Mouse (Mus musculus): Measurements from ENCODE around the gene Zfpl1.

DNA sequence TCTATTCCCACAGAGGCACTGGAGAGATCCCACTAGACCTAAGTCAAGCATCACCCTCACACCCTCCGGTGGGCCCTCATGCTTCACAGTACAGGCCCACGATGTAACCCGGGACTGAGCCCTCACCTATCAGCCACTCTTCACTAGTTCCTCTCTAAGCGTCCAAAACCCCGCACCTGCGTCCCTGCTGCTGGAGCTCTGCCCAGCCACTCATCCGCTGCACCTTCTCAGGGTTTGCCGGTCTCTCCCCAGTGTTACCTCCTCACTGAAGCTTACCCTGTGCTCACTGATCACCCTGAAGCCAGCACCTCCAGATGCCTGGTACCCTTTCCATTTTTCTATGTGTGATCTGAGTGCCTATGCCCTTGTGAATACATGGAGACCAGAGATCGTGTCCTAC is 42.5 kb downstream of the Zfpl1 start:
- no peak for TF ChIP-seq POLR2A (IDR thresholded peaks at IDR 0.05; ENCODE audit: borderline replicate concordance, extremely low read depth, low read depth, low read length)
- TF ChIP-seq CTCF (IDR thresholded peaks at IDR 0.05; ENCODE audit: insufficient read depth, low read length), result no peak
